In the genomic region with DNA sequence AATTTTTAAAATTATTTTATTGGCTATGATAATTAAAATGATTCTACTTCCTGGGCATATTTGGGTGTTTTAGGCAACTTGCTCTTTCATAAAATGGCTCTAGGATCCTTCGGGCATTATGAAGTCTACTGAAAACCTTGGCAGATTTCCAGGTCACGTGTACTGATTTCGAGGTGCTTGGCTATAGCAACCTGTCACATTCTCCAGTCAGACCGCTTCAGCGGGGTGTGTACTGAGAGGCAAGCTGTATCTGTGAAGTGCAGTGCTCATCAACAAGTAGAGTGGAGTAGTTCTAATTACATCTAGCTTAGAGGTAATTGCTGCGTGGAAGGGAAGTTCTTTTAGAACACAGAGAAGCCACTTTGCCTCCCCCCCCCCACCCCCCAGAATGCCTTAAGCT, we compare ENCODE assay signal across 12 mouse cellular contexts.
DNase-seq lines count a peak whose midpoint lies in the region; ATAC-seq and TF ChIP-seq lines count a peak whose summit lies in the region.
"Had no signal": no experiment of that assay in that cellular context is flagged by ENCODE, and none has a peak within 500 bp of the region (broad histone marks: within the 10 kb centered on the region; RNA-seq: fewer than 3 reads in every experiment).

No protein-coding gene starts in this region.

- H3K4me3 ChIP-seq in heart, postnatal 0 days (ENCODE audit: low read depth, low read length), result no peak overlapping the region
- no peak overlapping the region for H3K4me3 ChIP-seq in kidney, embryonic 15.5 days (replicated peaks)
- H3K4me3 ChIP-seq: liver, embryonic 15.5 days; megakaryocyte, embryonic 14.5 days; neural tube, embryonic 15.5 days had no signal

- peak; percentile 11 to 31 for DNase-seq in cerebellum, postnatal 10 days
- DNase-seq in cerebellum, postnatal 4 days (ENCODE audit: low spot score in 2 of 2), result no peak
- peak; percentile 69 for DNase-seq in heart, postnatal 0 days (ENCODE audit: low spot score)
- no peak for DNase-seq in heart, adult 9 months (ENCODE audit: low spot score in 2 of 2)
- peak; percentile 31 to 34 for DNase-seq in kidney, postnatal 36 days
- DNase-seq in R1 (ENCODE audit: low read depth, low spot score), result peak; percentile 10
- DNase-seq in right cerebral cortex, postnatal 4 days, result no peak
- DNase-seq: cerebellum, adult 2 months had no signal

- H3K9ac ChIP-seq in heart, postnatal 0 days (replicated peaks; ENCODE audit: low read depth, low read length), result no peak overlapping the region
- H3K9ac ChIP-seq in kidney, embryonic 15.5 days, result no peak overlapping the region
- H3K9ac ChIP-seq: liver, embryonic 15.5 days; neural tube, embryonic 15.5 days had no signal

- no peaks in the 10 kb centered on the region for H3K36me3 ChIP-seq in heart, postnatal 0 days (replicated peaks; ENCODE audit: control insufficient read depth, insufficient read depth, low read length)
- no peaks in the 10 kb centered on the region for H3K36me3 ChIP-seq in kidney, embryonic 15.5 days
- H3K36me3 ChIP-seq: liver, embryonic 15.5 days; neural tube, embryonic 15.5 days had no signal

- peak; percentile 76 for ATAC-seq in heart, postnatal 0 days (ENCODE audit: insufficient read depth, low read depth)
- no peak for ATAC-seq in kidney, embryonic 15.5 days (replicated peaks; ENCODE audit: low FRiP score)

- no peaks in the 10 kb centered on the region for H3K9me3 ChIP-seq in heart, postnatal 0 days (replicated peaks; ENCODE audit: control insufficient read depth, low read length)
- no peaks in the 10 kb centered on the region for H3K9me3 ChIP-seq in kidney, embryonic 15.5 days (replicated peaks)
- H3K9me3 ChIP-seq: liver, embryonic 15.5 days; megakaryocyte, embryonic 14.5 days; neural tube, embryonic 15.5 days had no signal

- H3K4me1 ChIP-seq in heart, postnatal 0 days (ENCODE audit: control insufficient read depth, insufficient read depth), result peaks cover 5% of the 10 kb centered on the region
- H3K4me1 ChIP-seq in kidney, embryonic 15.5 days, result no peaks in the 10 kb centered on the region
- H3K4me1 ChIP-seq: liver, embryonic 15.5 days; neural tube, embryonic 15.5 days had no signal

- H3K27ac ChIP-seq in heart, postnatal 0 days (ENCODE audit: low read depth), result no peak overlapping the region
- no peak overlapping the region for H3K27ac ChIP-seq in kidney, embryonic 15.5 days
- H3K27ac ChIP-seq: liver, embryonic 15.5 days; neural tube, embryonic 15.5 days had no signal

- no peaks in the 10 kb centered on the region for H3K27me3 ChIP-seq in heart, postnatal 0 days (ENCODE audit: control insufficient read depth, insufficient read depth, low read length)
- no peaks in the 10 kb centered on the region for H3K27me3 ChIP-seq in kidney, embryonic 15.5 days
- H3K27me3 ChIP-seq: liver, embryonic 15.5 days; neural tube, embryonic 15.5 days had no signal

- 30% methylated on average over 6 of the region's 6 CpGs for WGBS in heart, postnatal 0 days
- 72% methylated on average over 6 of the region's 6 CpGs for WGBS in kidney, embryonic 15.5 days

- no peak for TF ChIP-seq CTCF in heart, postnatal 0 days (IDR thresholded peaks at IDR 0.05; ENCODE audit: low read depth)

- TF ChIP-seq EP300 in heart, postnatal 0 days (IDR thresholded peaks at IDR 0.05; ENCODE audit: low read depth), result no peak

- no peak overlapping the region for H3K4me2 ChIP-seq in heart, postnatal 0 days (ENCODE audit: low read depth, low read length)
- H3K4me2 ChIP-seq in kidney, embryonic 15.5 days, result no peak overlapping the region
- H3K4me2 ChIP-seq: liver, embryonic 15.5 days; neural tube, embryonic 15.5 days had no signal

Comparison
In these comparisons a context has a peak if more than half of its experiments do, and no peak if none do; other contexts are left out.
1. DNase-seq: peak in cerebellum, postnatal 10 days (2 of 2), heart, postnatal 0 days (single experiment), kidney, postnatal 36 days (2 of 2) and R1 (single experiment); none in cerebellum, postnatal 4 days (0 of 2), heart, adult 9 months (0 of 2) and right cerebral cortex, postnatal 4 days (single experiment).